Mouse (Mus musculus) forebrain, embryonic 16.5 days (tissue): ENCODE measurements around the gene Lrrfip2. TPM values are rescaled to one million over a fixed set of nuclear protein-coding genes. Genes with fewer than 3 reads are reported as not detected.
A peak's percentile ranks its signal among the peaks of the same experiment; 100 is the strongest.

Source experiments
- ATAC-seq: fragments of 200-750 bp; cut with Nextera tagmentation; 2 replicates; pipeline ENCODE4 v1.8.0; 2017; ENCODE audit warnings: mild to moderate bottlenecking, moderate library complexity
- H3K27ac ChIP-seq: fragments of 300-500 bp; sonication (generic); 2 replicates; pipeline ENCODE4 v1.5.1; 2014; ENCODE audit warnings: low read length, control low read depth
- H3K27me3 ChIP-seq: fragments of 300-500 bp; sonication (generic); replicated peaks from 2 replicates; pipeline ENCODE4 v1.6.1; 2014; ENCODE audit warnings: low read length; ENCODE audit not compliant: control insufficient read depth, insufficient read depth
- H3K36me3 ChIP-seq: fragments of 300-500 bp; sonication (generic); 2 replicates; pipeline ENCODE4 v1.6.1; 2014; ENCODE audit not compliant: control insufficient read depth, insufficient read depth
- H3K4me1 ChIP-seq: fragments of 300-500 bp; sonication (generic); replicated peaks from 2 replicates; pipeline ENCODE4 v1.6.1; 2014; ENCODE audit warnings: low read length; ENCODE audit not compliant: control insufficient read depth, insufficient read depth
- H3K4me2 ChIP-seq: fragments of 300-500 bp; sonication (generic); 2 replicates; pipeline ENCODE4 v1.6.1; 2014; ENCODE audit warnings: mild to moderate bottlenecking, low read length, control low read depth
- H3K4me3 ChIP-seq: fragments of 300-500 bp; sonication (generic); replicated peaks from 2 replicates; pipeline ENCODE4 v1.5.1; 2014; ENCODE audit warnings: mild to moderate bottlenecking, low read length, control low read depth
- H3K9ac ChIP-seq: fragments of 300-500 bp; sonication (generic); replicated peaks from 2 replicates; pipeline ENCODE4 v1.6.1; 2014; ENCODE audit warnings: low read depth, low read length, control low read depth
- H3K9me3 ChIP-seq: fragments of 300-500 bp; sonication (generic); 2 replicates; pipeline ENCODE4 v1.6.1; 2016; ENCODE audit warnings: low read length; ENCODE audit not compliant: control insufficient read depth
- WGBS: fragments of 180-500 bp; shearing (Covaris S2); extraction: QIAGEN DNeasy Blood & Tissue Kit; methylation state at CpG from one replicate; pipeline ENCODE4 v1.1.7; 2014; 5-methylcytosine and 5-hydroxymethylcytosine counted together
- polyA plus RNA-seq: library from polyadenylated mRNA; unstranded; fragments of >200 nt; fragmentation: Nextera tagmentation; extraction: Ambion mirVana; gene quantifications from 2 replicates; pipeline ENCODE4 v1.2.1, GENCODE M21; 2015

Gene Lrrfip2
- polyA plus RNA-seq, 1 experiment from 2014 or later = 43.2 TPM

DNA sequence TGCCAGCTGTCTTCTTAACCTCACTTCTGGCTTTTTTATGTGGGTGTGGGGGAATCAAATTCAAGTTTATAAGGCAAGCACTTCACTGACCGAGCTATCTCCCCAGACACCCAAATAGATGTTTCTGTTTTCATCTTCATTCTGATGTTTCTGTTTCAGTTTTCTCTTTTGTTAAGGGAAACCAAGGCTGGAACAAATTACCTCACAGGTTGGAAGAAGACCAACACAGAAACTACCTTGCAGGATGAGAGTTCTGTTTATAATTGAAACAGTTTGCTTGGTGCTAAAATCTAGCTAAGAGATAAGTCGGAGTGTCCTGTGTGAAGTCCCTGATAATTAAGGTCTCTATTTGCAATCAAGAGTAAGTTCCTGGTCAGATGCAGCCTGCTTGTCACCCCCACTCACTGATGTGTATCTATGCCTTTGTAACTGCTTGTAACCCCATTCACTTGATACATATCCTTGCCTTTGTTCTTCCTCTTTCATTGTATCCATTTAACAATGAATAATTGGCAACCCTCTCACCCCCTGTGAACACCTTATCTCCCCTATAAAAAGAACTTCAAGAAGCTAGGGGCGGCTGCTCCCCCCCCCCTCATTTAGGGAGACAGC is 30.3 kb upstream of the Lrrfip2 start:
- 25% methylated on average over 3 of the region's 3 CpGs for WGBS
- Histone ChIP-seq H3K36me3 (no peaks in the 10 kb centered on the region), H3K4me1 (no peaks in the 10 kb centered on the region; the same call in 1 of the 2 replicates), H3K9me3 (no peaks in the 10 kb centered on the region), H3K4me2 (no peak overlapping the region), H3K4me3 (no peak overlapping the region), H3K27ac (no peak overlapping the region), H3K9ac (no peak overlapping the region), H3K27me3 (0 out of 2 replicates have a peak, but pooled peaks cover 2% of the 10 kb centered on the region)
- ATAC-seq = no peak

DNA sequence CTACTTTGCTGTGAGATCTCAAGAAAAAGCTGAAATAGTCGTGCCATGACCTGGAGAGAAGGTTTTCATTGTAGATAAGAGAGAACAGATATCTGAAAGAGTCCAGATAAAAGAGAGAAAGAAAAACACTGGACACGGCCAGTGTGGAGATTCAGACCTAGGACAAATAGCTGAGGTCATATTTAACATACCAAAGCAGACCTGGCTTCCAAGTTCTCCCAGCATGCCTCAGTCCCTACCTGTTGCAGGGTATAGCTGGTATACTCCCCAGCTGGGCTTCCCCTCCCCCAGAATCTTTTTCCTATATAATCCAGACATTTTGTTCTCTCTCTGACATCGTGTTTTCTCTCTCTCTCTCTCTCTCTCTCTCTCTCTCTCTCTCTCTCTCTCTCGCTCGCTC is 29.4 kb upstream of the Lrrfip2 start:
- no peaks in the 10 kb centered on the region for H3K36me3 ChIP-seq
- H3K9ac ChIP-seq = no peak overlapping the region
- no peak overlapping the region for H3K27ac ChIP-seq
- no peak overlapping the region for H3K4me3 ChIP-seq
- H3K27me3 ChIP-seq = 0 out of 2 replicates have a peak, but pooled peaks cover 2% of the 10 kb centered on the region
- ATAC-seq = no peak
- H3K4me2 ChIP-seq = no peak overlapping the region
- 11% methylated on average over 5 of the region's 5 CpGs for WGBS
- no peaks in the 10 kb centered on the region for H3K9me3 ChIP-seq
- no peaks in the 10 kb centered on the region; the same call in 1 of the 2 replicates for H3K4me1 ChIP-seq

DNA sequence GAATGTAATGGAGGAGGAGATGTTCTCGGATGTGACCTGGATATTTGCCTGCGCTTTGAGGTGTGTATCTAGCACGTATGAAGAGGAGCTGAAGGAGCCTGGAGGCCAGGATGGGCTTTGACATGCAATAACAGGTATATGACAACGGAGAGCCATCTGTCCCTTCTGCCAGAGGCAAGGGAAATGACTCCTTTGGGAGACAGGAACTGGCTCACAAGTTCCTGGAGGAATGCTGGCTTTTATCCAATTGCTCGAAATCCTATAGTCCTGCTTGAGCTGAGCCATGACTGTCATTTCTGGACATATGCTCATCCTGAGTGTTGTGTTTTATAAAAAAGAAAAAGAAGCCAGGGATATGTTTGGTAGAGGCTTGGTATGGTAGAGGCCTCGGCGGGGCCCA is 28.5 kb upstream of the Lrrfip2 start:
- no peaks in the 10 kb centered on the region; the same call in 1 of the 2 replicates for H3K4me1 ChIP-seq
- no peak overlapping the region for H3K27ac ChIP-seq
- no peak overlapping the region for H3K4me3 ChIP-seq
- no peak overlapping the region for H3K4me2 ChIP-seq
- no peaks in the 10 kb centered on the region for H3K36me3 ChIP-seq
- no peaks in the 10 kb centered on the region for H3K9me3 ChIP-seq
- no peak for ATAC-seq
- H3K27me3 ChIP-seq = 0 out of 2 replicates have a peak, but pooled peaks cover 2% of the 10 kb centered on the region
- 36% methylated on average over 7 of the region's 7 CpGs for WGBS
- H3K9ac ChIP-seq = no peak overlapping the region

DNA sequence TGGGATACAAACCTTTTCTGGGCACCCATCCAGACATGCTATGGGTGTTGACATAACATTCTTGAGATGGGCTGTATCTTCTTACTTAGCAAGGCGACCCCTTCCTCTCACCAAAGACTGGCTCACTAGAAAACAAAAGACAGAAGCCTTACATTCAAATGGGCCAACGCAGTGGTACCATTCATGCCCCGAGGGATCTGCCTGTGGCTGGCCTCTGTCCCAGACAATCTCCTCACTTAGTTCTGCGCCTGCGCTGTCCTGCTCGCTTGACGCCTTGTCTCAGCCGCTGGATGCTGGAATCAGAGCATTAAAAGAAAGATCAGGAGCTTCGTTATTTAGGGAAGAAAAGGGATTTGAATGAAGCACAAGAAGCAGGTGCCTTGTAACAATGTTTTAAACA is 24.7 kb upstream of the Lrrfip2 start:
- Histone ChIP-seq H3K4me2 (0 out of 2 replicates have a peak overlapping the region, but pooled peaks have one; percentile 8), H3K9me3 (no peaks in the 10 kb centered on the region), H3K9ac (no peak overlapping the region), H3K4me3 (no peak overlapping the region), H3K27me3 (0 out of 2 replicates have a peak, but pooled peaks cover 2% of the 10 kb centered on the region), H3K27ac (no peak overlapping the region), H3K4me1 (no peaks in the 10 kb centered on the region), H3K36me3 (no peaks in the 10 kb centered on the region)
- 46% methylated on average over 9 of the region's 9 CpGs for WGBS
- no peak for ATAC-seq

DNA sequence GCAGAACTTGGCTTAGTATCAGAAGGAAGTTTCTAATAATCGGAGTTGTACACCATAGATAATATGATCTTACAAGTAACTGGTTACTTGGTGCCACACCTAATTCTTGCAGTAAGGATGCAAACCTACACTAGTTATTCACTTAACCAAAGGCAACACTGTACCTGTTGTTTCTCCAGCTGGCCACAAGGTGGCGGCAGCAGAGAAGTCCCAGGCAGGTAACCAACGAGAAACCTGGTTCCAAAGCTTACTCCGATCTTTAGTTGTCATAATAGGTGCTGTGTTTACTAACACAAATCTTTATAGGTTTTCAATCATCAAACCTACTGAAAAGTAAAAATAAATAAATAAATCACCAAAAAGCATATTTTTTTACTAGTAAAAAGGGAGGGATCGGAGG is 24.3 kb upstream of the Lrrfip2 start:
- no peak overlapping the region for H3K4me3 ChIP-seq
- 28% methylated on average over 5 of the region's 5 CpGs for WGBS

DNA sequence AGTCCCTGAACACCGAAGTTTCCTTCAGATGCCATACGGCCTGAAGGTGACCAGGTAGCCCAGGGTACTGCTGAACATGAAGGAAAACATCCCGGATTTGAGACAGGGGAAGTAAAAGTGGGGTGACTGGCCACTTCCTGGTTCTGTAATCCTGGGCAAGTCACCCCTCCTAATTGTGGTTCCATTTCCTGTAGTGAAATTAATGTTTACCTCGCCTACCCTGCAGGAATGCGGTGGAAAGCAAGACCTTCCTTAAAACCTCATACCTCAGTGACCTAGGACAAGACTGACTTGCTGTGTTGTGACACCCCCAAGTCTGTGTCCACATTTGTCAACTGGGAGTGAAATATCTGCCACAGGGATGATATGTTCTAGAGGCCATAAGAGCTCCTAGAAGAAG is 22.8 kb upstream of the Lrrfip2 start:
- Histone ChIP-seq H3K4me1 (no peaks in the 10 kb centered on the region), H3K9ac (no peak overlapping the region), H3K27ac (no peak overlapping the region), H3K9me3 (no peaks in the 10 kb centered on the region), H3K36me3 (no peaks in the 10 kb centered on the region), H3K4me3 (no peak overlapping the region), H3K27me3 (0 out of 2 replicates have a peak, but pooled peaks cover 2% of the 10 kb centered on the region), H3K4me2 (no peak overlapping the region)
- 82% methylated on average over 5 of the region's 5 CpGs for WGBS
- no peak for ATAC-seq

More for the DNA sequence above, 24.3 kb upstream of the Lrrfip2 start:
- no peak overlapping the region for H3K27ac ChIP-seq
- no peaks in the 10 kb centered on the region for H3K36me3 ChIP-seq
- H3K9me3 ChIP-seq = no peaks in the 10 kb centered on the region
- H3K4me2 ChIP-seq = no peak overlapping the region
- H3K27me3 ChIP-seq = 0 out of 2 replicates have a peak, but pooled peaks cover 2% of the 10 kb centered on the region
- no peak for ATAC-seq
- no peak overlapping the region for H3K9ac ChIP-seq
- no peaks in the 10 kb centered on the region for H3K4me1 ChIP-seq

DNA sequence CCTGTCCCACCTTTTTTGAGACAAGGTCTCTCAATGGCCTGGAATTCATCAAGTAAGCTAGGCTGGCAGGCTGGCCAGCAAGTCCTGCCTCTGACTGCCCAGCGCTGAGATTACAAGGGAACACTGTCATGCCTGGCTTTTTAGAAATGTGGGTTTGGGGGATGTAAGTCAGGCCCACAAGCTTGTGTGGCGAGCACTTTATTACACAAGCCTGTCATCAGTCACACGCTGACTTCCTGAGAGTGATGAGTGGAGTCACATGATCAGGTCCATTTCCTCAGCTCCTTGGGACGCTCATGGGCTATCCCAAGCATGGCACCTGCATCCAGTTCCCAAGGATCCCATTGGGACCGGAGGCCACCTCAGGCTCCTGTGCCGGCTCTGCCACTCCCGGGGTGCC is 21.7 kb upstream of the Lrrfip2 start:
- H3K4me1 ChIP-seq = no peaks in the 10 kb centered on the region
- H3K9me3 ChIP-seq = no peaks in the 10 kb centered on the region
- ATAC-seq = no peak
- WGBS = 85% methylated on average over 7 of the region's 7 CpGs
- no peaks in the 10 kb centered on the region for H3K27me3 ChIP-seq
- H3K9ac ChIP-seq = no peak overlapping the region
- H3K4me2 ChIP-seq = no peak overlapping the region
- no peaks in the 10 kb centered on the region for H3K36me3 ChIP-seq
- H3K27ac ChIP-seq = no peak overlapping the region
- H3K4me3 ChIP-seq = no peak overlapping the region

DNA sequence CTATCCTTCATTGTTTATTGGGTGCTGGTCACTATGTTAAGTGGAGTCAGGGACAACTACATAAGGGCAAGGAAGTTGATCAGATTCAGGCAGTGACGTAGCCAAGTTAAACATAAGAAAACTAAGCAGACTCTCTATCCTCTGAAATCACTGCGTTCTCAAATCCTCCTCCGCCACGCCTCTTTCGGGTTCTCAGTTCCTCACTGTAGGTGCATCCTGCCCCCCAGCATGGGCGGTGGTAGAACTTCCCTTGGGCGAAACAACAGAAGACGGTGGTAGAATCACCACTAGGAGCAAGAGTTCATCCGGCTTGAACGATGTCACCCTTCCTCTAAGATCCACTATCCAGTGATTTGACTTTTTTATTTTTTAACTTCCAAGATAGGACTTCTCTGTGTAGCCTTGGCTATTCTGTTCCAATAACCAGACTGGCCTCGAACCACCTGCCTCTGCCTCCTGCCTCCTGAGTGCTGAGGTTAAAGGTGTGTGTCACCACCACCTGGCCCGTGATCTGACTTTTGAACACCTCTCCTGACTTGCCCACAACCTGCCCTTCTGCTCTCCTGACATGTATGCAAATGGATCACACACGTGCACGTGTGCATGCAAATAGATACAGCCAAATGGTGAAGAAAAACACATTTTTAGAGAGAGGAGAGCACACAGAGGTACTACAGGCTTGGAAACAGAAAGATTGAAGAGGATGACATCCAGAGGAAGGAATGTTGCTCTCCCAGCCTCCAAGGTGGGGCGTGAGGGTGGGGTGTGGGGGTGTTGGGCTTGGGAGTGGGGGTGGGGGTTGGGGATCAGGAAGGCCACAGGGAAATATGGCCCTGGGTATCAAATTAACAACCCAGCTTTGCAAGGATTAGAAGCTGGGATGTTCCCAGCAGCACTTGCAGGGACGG is 20.7 kb upstream of the Lrrfip2 start:
- no peak overlapping the region for H3K4me3 ChIP-seq
- no peaks in the 10 kb centered on the region for H3K36me3 ChIP-seq
- no peaks in the 10 kb centered on the region for H3K4me1 ChIP-seq
- H3K9ac ChIP-seq = no peak overlapping the region
- no peak overlapping the region for H3K27ac ChIP-seq
- no peak overlapping the region for H3K4me2 ChIP-seq
- ATAC-seq = no peak
- no peaks in the 10 kb centered on the region for H3K9me3 ChIP-seq
- WGBS = 84% methylated on average over 16 of the region's 16 CpGs
- no peaks in the 10 kb centered on the region for H3K27me3 ChIP-seq

DNA sequence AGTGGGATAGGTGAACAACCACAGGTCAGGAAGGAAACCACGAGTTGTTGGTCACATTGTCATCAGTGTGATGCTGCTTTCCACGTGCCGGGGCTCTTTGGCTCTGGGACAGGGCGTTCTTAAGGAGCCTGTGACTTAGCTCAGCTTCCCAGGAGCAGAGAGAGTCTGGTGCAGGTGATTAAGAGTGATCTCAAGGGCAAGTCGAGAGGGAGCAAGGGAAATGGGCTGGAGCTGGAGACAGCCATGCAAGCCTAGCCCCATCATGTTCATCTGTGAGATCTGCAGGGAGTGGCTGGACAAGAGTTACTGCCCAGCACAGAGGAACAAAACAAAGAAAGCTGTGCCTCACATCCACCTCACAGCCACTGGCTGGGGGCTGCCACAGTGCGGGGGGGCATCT is 19.8 kb upstream of the Lrrfip2 start:
- no peaks in the 10 kb centered on the region for H3K36me3 ChIP-seq
- H3K4me3 ChIP-seq = no peak overlapping the region
- no peaks in the 10 kb centered on the region for H3K9me3 ChIP-seq
- H3K27ac ChIP-seq = no peak overlapping the region
- H3K4me1 ChIP-seq = no peaks in the 10 kb centered on the region
- no peak overlapping the region for H3K4me2 ChIP-seq
- H3K27me3 ChIP-seq = no peaks in the 10 kb centered on the region
- H3K9ac ChIP-seq = no peak overlapping the region
- WGBS = 57% methylated on average over 6 of the region's 6 CpGs
- ATAC-seq = no peak
